Mouse (Mus musculus) liver, postnatal 0 days (tissue): ENCODE measurements around the gene Gm49450. TPM values are rescaled to one million over a fixed set of nuclear protein-coding genes. Genes with fewer than 3 reads are reported as not detected.
"Not testable (repeated sequence)": the region's sequence is repeated elsewhere in the genome, so short reads cannot be mapped to it uniquely, and the experiment has no call there.

Experiments used
- ATAC-seq: fragments of 200-750 bp; cut with Nextera tagmentation; 2 replicates; pipeline ENCODE4 v1.8.0; 2017; ENCODE audit warnings: mild to moderate bottlenecking, moderate library complexity
- DNase-seq: peaks from one replicate; pipeline ENCODE4 v3.0.0-alpha.2; 2016
- H3K27ac ChIP-seq: fragments of 300-500 bp; sonication (generic); 2 replicates; pipeline ENCODE4 v1.5.1; 2014; ENCODE audit warnings: antibody characterized with exemption, moderate library complexity, mild to moderate bottlenecking, low read depth
- H3K27me3 ChIP-seq: fragments of 300-500 bp; sonication (generic); 2 replicates; pipeline ENCODE4 v1.6.1; 2014; ENCODE audit warnings: low read length, control low read depth, mixed read lengths; ENCODE audit not compliant: insufficient read depth
- H3K36me3 ChIP-seq: fragments of 300-500 bp; sonication (generic); replicated peaks from 2 replicates; pipeline ENCODE4 v1.6.1; 2014; ENCODE audit warnings: mild to moderate bottlenecking, control low read depth, low read length, moderate library complexity, mixed read lengths; ENCODE audit not compliant: insufficient read depth
- H3K4me1 ChIP-seq: fragments of 300-500 bp; sonication (generic); 2 replicates; pipeline ENCODE4 v1.6.1; 2014; ENCODE audit warnings: antibody characterized with exemption, mild to moderate bottlenecking, control low read depth; ENCODE audit not compliant: insufficient read depth
- H3K4me2 ChIP-seq: fragments of 300-500 bp; sonication (generic); 2 replicates; pipeline ENCODE4 v1.6.1; 2014; ENCODE audit warnings: low read depth, mild to moderate bottlenecking, low read length, moderate library complexity, mixed read lengths
- H3K4me3 ChIP-seq: fragments of 300-500 bp; sonication (generic); 2 replicates; pipeline ENCODE4 v1.5.1; 2014; ENCODE audit warnings: low read depth, low read length
- H3K9ac ChIP-seq: fragments of 300-500 bp; sonication (generic); replicated peaks from 2 replicates; pipeline ENCODE4 v1.6.1; 2014; ENCODE audit warnings: mild to moderate bottlenecking, moderate library complexity
- H3K9me3 ChIP-seq: fragments of 300-500 bp; sonication (generic); 2 replicates; pipeline ENCODE4 v1.6.1; 2016; ENCODE audit warnings: mild to moderate bottlenecking, control low read depth, low read length, mixed read lengths
- CTCF ChIP-seq: sonication (generic); IDR thresholded peaks from 2 replicates; pipeline ENCODE4 v1.5.1; 2016; ENCODE audit warnings: antibody characterized with exemption, low read depth
- EP300 ChIP-seq: IDR thresholded peaks from 2 replicates; pipeline ENCODE4 v1.6.1; 2016; ENCODE audit warnings: antibody characterized with exemption, low read depth, mild to moderate bottlenecking
- WGBS: fragments of 180-500 bp; shearing (Covaris S2); extraction: QIAGEN DNeasy Blood & Tissue Kit; methylation state at CpG from one replicate; pipeline ENCODE4 v1.1.7; 2014; ENCODE audit not compliant: insufficient replicate concordance; 5-methylcytosine and 5-hydroxymethylcytosine counted together
- polyA plus RNA-seq: library from polyadenylated mRNA; unstranded; fragments of >200 nt; fragmentation: Nextera tagmentation; extraction: Ambion mirVana; gene quantifications from 2 replicates; pipeline ENCODE4 v1.2.1, GENCODE M21; 2015

Gm49450 gene
- polyA plus RNA-seq, 1 experiment from 2014 or later = not detected

GRCm38 (mm10) chr15:98978409-98979172, 25.2 kb upstream of the Gm49450 start:
- WGBS = 75% methylated on average over 20 of the region's 20 CpGs
- ATAC-seq (no peak), DNase-seq (no peak)
- Histone ChIP-seq H3K4me2 (no peak overlapping the region), H3K9me3 (no peaks in the 10 kb centered on the region), H3K36me3 (no peaks in the 10 kb centered on the region), H3K27ac (no peak overlapping the region), H3K4me1 (no peaks in the 10 kb centered on the region), H3K27me3 (no peaks in the 10 kb centered on the region), H3K4me3 (no peak overlapping the region), H3K9ac (no peak overlapping the region)
- TF ChIP-seq EP300 (no peak), CTCF (no peak)

DNA sequence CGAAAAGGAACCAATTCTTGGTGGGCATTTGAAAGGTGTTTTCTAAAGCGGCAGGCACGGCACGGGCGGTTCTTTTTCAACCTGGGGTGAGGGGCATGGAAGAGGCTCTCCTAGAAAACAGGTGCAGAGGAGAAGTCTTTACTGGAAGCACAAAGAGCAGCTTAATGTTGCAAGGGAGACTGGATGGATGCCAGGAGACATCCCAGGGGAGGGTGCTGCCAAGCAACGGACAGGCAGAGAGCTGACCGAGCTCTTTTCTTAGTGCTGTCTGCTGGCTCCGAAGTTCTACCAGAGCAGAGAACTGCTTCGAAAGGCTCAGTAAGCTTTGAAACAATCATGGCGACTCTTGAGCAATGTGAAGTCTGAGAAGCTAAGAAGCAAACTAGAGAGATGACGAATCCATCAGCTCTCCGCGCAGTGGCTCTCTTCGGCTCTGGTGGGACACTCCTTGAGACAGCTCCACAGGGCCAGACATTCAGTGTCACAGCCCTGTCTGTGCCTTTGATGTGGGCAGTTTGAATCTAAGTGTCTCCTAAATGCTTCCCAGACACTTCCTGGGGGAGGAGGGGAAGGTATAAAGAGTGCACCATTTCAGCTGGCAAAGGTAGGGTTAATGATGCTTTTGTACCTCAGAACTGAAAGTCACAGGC, 24.5 kb upstream of the Gm49450 start:
- no peak overlapping the region for H3K4me2 ChIP-seq

DNA sequence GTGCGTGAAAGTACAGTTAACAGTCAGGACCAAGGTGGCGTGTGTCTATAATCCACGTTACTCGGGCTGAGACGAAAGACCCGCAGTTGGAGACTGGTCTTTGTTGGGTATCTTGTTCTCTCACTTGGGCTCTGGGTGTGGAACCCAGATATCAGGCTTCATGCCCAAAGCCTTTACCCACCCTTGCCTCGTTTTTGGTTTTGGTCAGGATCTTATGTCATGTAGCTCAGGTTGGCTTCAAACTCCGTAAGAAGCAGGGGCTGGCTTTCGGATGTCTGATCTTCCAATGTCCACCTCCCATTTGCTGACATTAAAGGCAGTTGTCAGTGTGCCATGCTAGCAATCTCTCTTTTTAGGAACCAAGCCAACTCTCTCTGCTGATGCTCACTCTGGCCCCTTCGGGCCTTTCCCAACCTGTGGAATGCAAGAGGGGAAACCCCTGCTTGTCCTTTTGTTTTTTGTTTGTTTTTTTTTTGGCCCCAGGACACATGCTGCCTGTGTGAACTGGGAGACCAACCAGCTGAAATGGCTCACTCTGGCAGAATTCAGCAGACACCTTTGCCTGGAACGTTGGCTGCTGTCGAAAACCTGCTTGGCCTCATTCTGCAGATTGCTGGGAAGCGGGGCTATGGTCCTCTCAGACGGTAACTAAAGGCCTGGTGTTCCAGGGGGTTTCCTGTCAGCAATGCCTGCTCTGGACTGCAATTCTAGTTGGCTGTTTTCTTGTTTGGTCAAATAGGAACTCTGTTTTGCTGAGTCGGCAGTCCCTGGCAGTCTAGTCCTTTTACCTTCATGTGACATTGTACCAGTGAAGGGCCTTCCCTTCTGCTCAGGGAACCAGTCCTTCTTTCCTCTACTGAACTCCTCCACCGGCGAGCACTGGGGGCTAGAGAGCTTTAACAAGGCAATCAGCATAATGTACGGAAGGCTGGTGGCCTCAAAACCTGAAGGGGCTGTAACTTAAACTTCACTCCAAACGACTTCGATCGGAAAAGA, 23.7 kb upstream of the Gm49450 start:
- Histone ChIP-seq H3K27ac (no peak overlapping the region), H3K4me1 (no peaks in the 10 kb centered on the region), H3K4me2 (no peak overlapping the region), H3K9ac (no peak overlapping the region), H3K4me3 (no peak overlapping the region), H3K27me3 (no peaks in the 10 kb centered on the region), H3K36me3 (no peaks in the 10 kb centered on the region), H3K9me3 (no peaks in the 10 kb centered on the region)
- TF ChIP-seq EP300 = no peak
- no peak for TF ChIP-seq CTCF
- WGBS = 74% methylated on average over 21 of the region's 21 CpGs
- DNase-seq (no peak), ATAC-seq (no peak)

More for the DNA sequence above, 24.5 kb upstream of the Gm49450 start:
- ATAC-seq (no peak), DNase-seq (no peak)
- WGBS = 75% methylated on average over 14 of the region's 14 CpGs
- no peak overlapping the region for H3K4me3 ChIP-seq
- H3K36me3 ChIP-seq = no peaks in the 10 kb centered on the region
- H3K9ac ChIP-seq = no peak overlapping the region
- no peak for TF ChIP-seq CTCF
- TF ChIP-seq EP300 = no peak
- H3K4me1 ChIP-seq = no peaks in the 10 kb centered on the region
- H3K27ac ChIP-seq = no peak overlapping the region
- no peaks in the 10 kb centered on the region for H3K9me3 ChIP-seq
- H3K27me3 ChIP-seq = no peaks in the 10 kb centered on the region

DNA sequence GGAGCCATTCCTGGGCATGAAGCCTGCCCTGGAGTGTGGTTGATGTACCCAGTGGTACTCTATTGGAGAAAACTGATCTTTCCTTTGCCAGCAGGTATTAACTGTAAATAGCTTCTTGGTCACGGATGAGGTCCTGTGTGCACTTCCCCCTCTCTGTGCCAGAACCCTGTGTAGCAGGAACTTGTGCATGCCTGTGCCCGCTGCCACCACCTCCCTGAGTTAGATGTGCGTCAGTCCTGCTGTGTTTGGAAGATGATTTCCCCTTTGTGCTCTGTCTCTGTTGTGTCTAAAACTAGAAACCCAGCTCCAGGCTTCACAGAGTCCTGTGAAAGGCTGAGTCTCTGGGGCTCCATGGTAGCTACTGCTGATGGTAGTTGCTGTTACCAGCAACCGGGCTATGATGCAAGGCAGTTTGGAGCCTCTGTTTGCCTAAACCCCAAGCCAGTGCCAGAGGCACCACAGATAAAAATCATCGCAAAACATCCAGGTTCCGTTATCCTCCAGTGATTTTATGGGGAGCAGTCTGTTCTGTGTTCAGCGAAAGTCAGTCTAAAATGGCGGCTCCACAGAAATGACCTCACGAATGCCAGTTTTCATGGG, 19.8 kb upstream of the Gm49450 start:
- 69% methylated on average over 9 of the region's 9 CpGs for WGBS
- DNase-seq = no peak
- no peaks in the 10 kb centered on the region for H3K27me3 ChIP-seq
- no peak overlapping the region for H3K9ac ChIP-seq
- no peaks in the 10 kb centered on the region for H3K36me3 ChIP-seq
- no peak overlapping the region for H3K4me2 ChIP-seq
- no peak overlapping the region for H3K4me3 ChIP-seq
- no peak for ATAC-seq
- H3K9me3 ChIP-seq = no peaks in the 10 kb centered on the region
- peaks cover 9% of the 10 kb centered on the region; the same call in 1 of the 2 replicates for H3K4me1 ChIP-seq
- TF ChIP-seq EP300 (no peak), CTCF (no peak)
- H3K27ac ChIP-seq = no peak overlapping the region

GRCm38 (mm10) chr15:98971576-98972320, 18.4 kb upstream of the Gm49450 start:
- ATAC-seq, H3K27me3 ChIP-seq, DNase-seq, H3K4me1 ChIP-seq, H3K4me2 ChIP-seq, H3K36me3 ChIP-seq, H3K9ac ChIP-seq, H3K9me3 ChIP-seq, H3K4me3 ChIP-seq, H3K27ac ChIP-seq: not testable (repeated sequence)
- 69% methylated on average over 15 of the region's 15 CpGs for WGBS
